Mouse (Mus musculus) erythroblast, embryonic 14.5 days (primary cell): ENCODE results near the gene Wdr11. TPM values are rescaled to one million over a fixed set of nuclear protein-coding genes. Genes with fewer than 3 reads are reported as not detected.

ENCODE experiments used
- H3K27me3 ChIP-seq: 2 replicates; pipeline ENCODE4 v1.6.1; 2012; ENCODE audit warnings: inconsistent platforms; ENCODE audit not compliant: control insufficient read depth
- H3K36me3 ChIP-seq: 2 replicates; pipeline ENCODE4 v1.6.1; 2012; ENCODE audit warnings: mild to moderate bottlenecking, inconsistent platforms; ENCODE audit not compliant: control insufficient read depth
- H3K4me1 ChIP-seq: 2 replicates; pipeline ENCODE4 v1.6.1; 2012; ENCODE audit warnings: inconsistent platforms; ENCODE audit not compliant: control insufficient read depth
- H3K4me3 ChIP-seq: replicated peaks from 2 replicates; pipeline ENCODE3; 2012; ENCODE audit warnings: moderate library complexity, mild to moderate bottlenecking, inconsistent platforms
- H3K9me3 ChIP-seq: 2 replicates; pipeline ENCODE4 v1.6.1; 2012; ENCODE audit warnings: low read length, inconsistent platforms, mixed read lengths; ENCODE audit not compliant: control insufficient read depth
- GATA1 ChIP-seq: IDR thresholded peaks from 2 replicates; pipeline ENCODE4 v1.6.1; 2012; ENCODE audit warnings: low read length, inconsistent platforms, mixed read lengths
- TAL1 ChIP-seq: IDR thresholded peaks from 3 replicates; pipeline ENCODE4 v1.6.1; 2012; ENCODE audit warnings: low read length, inconsistent platforms, mixed read lengths
- polyA plus RNA-seq: library from polyadenylated mRNA; stranded (reverse); fragments of >175 nt; gene quantifications from 2 replicates; pipeline ENCODE4 v1.2.3, GENCODE M21; 2012

Gene Wdr11
- 0.10 and 0.34 TPM in 2 replicates for polyA plus RNA-seq

GRCm38 (mm10) chr7:129591371-129592131 lies at the start of gene Wdr11:
Wdr11 (plus strand) TSS chr7:129591863.
- peaks cover 18% of the 10 kb centered on the region for H3K4me1 ChIP-seq
- TF ChIP-seq TAL1 (no peak), GATA1 (no peak)
- H3K9me3 ChIP-seq = no peaks in the 10 kb centered on the region

GRCm38 (mm10) chr7:129567541-129567940 lies 24.1 kb upstream of the Wdr11 start:
- Histone ChIP-seq H3K4me3 (no peak overlapping the region), H3K9me3 (peaks cover 8% of the 10 kb centered on the region), H3K27me3 (no peaks in the 10 kb centered on the region), H3K36me3 (no peaks in the 10 kb centered on the region), H3K4me1 (no peaks in the 10 kb centered on the region)
- no peak for TF ChIP-seq TAL1
- TF ChIP-seq GATA1 = no peak

More at GRCm38 (mm10) chr7:129591371-129592131, at the start of gene Wdr11:
- peak within 1 kb of the TSS; percentile 71 for H3K4me3 ChIP-seq
- H3K27me3 ChIP-seq = no peaks in the 10 kb centered on the region
- H3K36me3 ChIP-seq = peaks cover 4% of the 10 kb centered on the region

GRCm38 (mm10) chr7:129568338-129568737 lies 23.3 kb upstream of the Wdr11 start:
- Histone ChIP-seq H3K9me3 (peaks cover 8% of the 10 kb centered on the region), H3K4me1 (no peaks in the 10 kb centered on the region), H3K27me3 (no peaks in the 10 kb centered on the region), H3K4me3 (no peak overlapping the region), H3K36me3 (no peaks in the 10 kb centered on the region)
- no peak for TF ChIP-seq GATA1
- TF ChIP-seq TAL1 = no peak

DNA sequence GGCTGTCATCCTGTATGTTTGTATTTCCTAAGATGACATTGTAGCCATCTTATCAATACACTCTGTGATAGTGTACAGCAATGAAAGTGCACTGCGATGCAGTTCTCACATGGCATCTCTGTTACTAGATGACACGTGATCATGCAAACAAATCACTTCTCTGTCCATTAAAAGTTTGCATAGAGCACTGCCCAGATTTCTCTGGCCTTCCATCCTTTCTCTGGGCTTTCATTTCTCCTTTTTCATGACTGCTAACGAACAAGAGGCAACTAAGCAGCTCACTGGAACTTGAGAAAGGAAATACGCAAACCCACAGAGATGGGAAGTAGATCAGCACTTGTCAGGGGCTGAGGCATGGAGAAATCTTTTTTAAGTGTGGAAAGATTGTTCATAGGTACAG lies 17.2 kb upstream of the Wdr11 start:
- Histone ChIP-seq H3K4me1 (no peaks in the 10 kb centered on the region), H3K27me3 (no peaks in the 10 kb centered on the region), H3K9me3 (no peaks in the 10 kb centered on the region), H3K4me3 (no peak overlapping the region), H3K36me3 (no peaks in the 10 kb centered on the region)
- no peak for TF ChIP-seq TAL1
- TF ChIP-seq GATA1 = no peak

- TF ChIP-seq GATA1 (no peak), TAL1 (no peak)
- Histone ChIP-seq H3K36me3 (no peaks in the 10 kb centered on the region), H3K4me1 (no peaks in the 10 kb centered on the region), H3K4me3 (no peak overlapping the region), H3K9me3 (no peaks in the 10 kb centered on the region), H3K27me3 (no peaks in the 10 kb centered on the region)
Observed at GRCm38 (mm10) chr7:129575110-129575784, 16.4 kb upstream of the Wdr11 start.

GRCm38 (mm10) chr7:129592132-129592745 lies 576 bp downstream of the Wdr11 start:
- peak overlapping the region; percentile 71 for H3K4me3 ChIP-seq
- peaks cover 6% of the 10 kb centered on the region for H3K36me3 ChIP-seq
- H3K4me1 ChIP-seq = peaks cover 18% of the 10 kb centered on the region
- no peaks in the 10 kb centered on the region for H3K9me3 ChIP-seq
- no peak for TF ChIP-seq TAL1
- TF ChIP-seq GATA1 = no peak
- H3K27me3 ChIP-seq = no peaks in the 10 kb centered on the region

- TF ChIP-seq GATA1 = no peak
- TF ChIP-seq TAL1 = no peak
- Histone ChIP-seq H3K9me3 (no peaks in the 10 kb centered on the region), H3K27me3 (no peaks in the 10 kb centered on the region), H3K36me3 (peaks cover 31% of the 10 kb centered on the region), H3K4me3 (no peak overlapping the region), H3K4me1 (peaks cover 6% of the 10 kb centered on the region)
Observed at GRCm38 (mm10) chr7:129597186-129597585, 5.5 kb downstream of the Wdr11 start.

GRCm38 (mm10) chr7:129606291-129606690 lies 14.6 kb downstream of the Wdr11 start:
- no peaks in the 10 kb centered on the region for H3K4me1 ChIP-seq
- peaks cover 69% of the 10 kb centered on the region for H3K36me3 ChIP-seq
- H3K9me3 ChIP-seq = no peaks in the 10 kb centered on the region
- no peaks in the 10 kb centered on the region for H3K27me3 ChIP-seq
- H3K4me3 ChIP-seq = no peak overlapping the region
- no peak for TF ChIP-seq GATA1
- TF ChIP-seq TAL1 = no peak

GRCm38 (mm10) chr7:129621141-129621540 lies 29.5 kb downstream of the Wdr11 start:
- no peaks in the 10 kb centered on the region for H3K9me3 ChIP-seq
- H3K4me3 ChIP-seq = no peak overlapping the region
- peaks cover 53% of the 10 kb centered on the region for H3K36me3 ChIP-seq
- TF ChIP-seq GATA1 = no peak
- no peak for TF ChIP-seq TAL1
- no peaks in the 10 kb centered on the region for H3K27me3 ChIP-seq
- H3K4me1 ChIP-seq = no peaks in the 10 kb centered on the region
